ENCODE assay signal across 20 mouse cellular contexts in the genomic region with DNA sequence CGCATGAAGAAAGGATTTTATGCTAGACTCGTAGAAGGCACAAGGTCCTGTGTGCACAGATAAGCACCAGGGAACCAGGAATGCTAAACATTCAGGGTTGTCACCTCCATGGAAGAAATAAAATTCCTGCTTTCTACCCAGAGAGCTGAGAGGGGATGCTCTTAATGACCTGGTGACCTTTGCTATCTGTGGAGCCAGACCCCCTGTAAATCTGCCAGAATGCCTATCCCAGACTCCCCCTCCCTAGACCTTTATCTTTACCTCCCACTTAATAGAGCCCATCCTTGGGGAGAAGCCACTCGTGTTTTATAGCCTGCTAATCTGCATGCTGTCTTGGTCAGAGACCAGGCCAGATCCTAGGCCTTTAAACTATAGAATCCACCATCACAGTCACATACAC. TPM values are rescaled to one million over a fixed set of nuclear protein-coding genes. Genes with fewer than 3 reads are reported as not detected.
DNase-seq lines count a peak whose midpoint lies in the region; ATAC-seq and TF ChIP-seq lines count a peak whose summit lies in the region.
"Had no signal": no experiment of that assay in that cellular context is flagged by ENCODE, and none has a peak within 500 bp of the region (broad histone marks: within the 10 kb centered on the region; RNA-seq: fewer than 3 reads in every experiment).

No protein-coding gene starts in this region.

- no peak for TF ChIP-seq POLR2A in limb, embryonic 14.5 days (IDR thresholded peaks at IDR 0.05; ENCODE audit: borderline replicate concordance, extremely low read depth, insufficient read depth, insufficient read length)

- TF ChIP-seq EP300 in stomach, postnatal 0 days (optimal IDR thresholded peaks at IDR 0.05): no peak

- no peaks in the 10 kb centered on the region for H3K9me3 ChIP-seq in intestine, embryonic 15.5 days
- H3K9me3 ChIP-seq in intestine, embryonic 16.5 days (ENCODE audit: control insufficient read depth, low read length): no peaks in the 10 kb centered on the region
- H3K9me3 ChIP-seq in limb, embryonic 14.5 days (ENCODE audit: control insufficient read depth, low read length): no peaks in the 10 kb centered on the region
- no peaks in the 10 kb centered on the region for H3K9me3 ChIP-seq in limb, embryonic 10.5 days (replicated peaks)
- no peaks in the 10 kb centered on the region for H3K9me3 ChIP-seq in stomach, embryonic 14.5 days (ENCODE audit: control insufficient read depth, low read depth, low read length)
- no peaks in the 10 kb centered on the region for H3K9me3 ChIP-seq in stomach, postnatal 0 days (ENCODE audit: control insufficient read depth, low read length)
- H3K9me3 ChIP-seq: embryonic facial prominence, embryonic 12.5 days; forebrain, embryonic 12.5 days; heart, embryonic 12.5 days; hindbrain, embryonic 10.5 days had no signal

- no peak overlapping the region for H3K4me2 ChIP-seq in intestine, embryonic 15.5 days (replicated peaks)
- no peak overlapping the region for H3K4me2 ChIP-seq in intestine, embryonic 16.5 days (ENCODE audit: low read depth, low read length)
- H3K4me2 ChIP-seq in limb, embryonic 14.5 days (replicated peaks; ENCODE audit: low read depth, low read length, severe bottlenecking): no peak overlapping the region
- H3K4me2 ChIP-seq in stomach, embryonic 14.5 days (replicated peaks; ENCODE audit: low read depth, low read length): no peak overlapping the region
- H3K4me2 ChIP-seq in stomach, postnatal 0 days (replicated peaks; ENCODE audit: low read depth): no peak overlapping the region
- H3K4me2 ChIP-seq: embryonic facial prominence, embryonic 12.5 days; forebrain, embryonic 12.5 days; heart, embryonic 12.5 days; hindbrain, embryonic 14.5 days had no signal

- peaks cover 4% of the 10 kb centered on the region; the same call in 1 of the 2 replicates for H3K4me1 ChIP-seq in intestine, embryonic 15.5 days (replicated peaks)
- no peaks in the 10 kb centered on the region for H3K4me1 ChIP-seq in intestine, embryonic 16.5 days (ENCODE audit: control insufficient read depth, insufficient read depth, low read length)
- 0 out of 2 replicates have a peak, but pooled peaks cover 6% of the 10 kb centered on the region for H3K4me1 ChIP-seq in limb, embryonic 14.5 days (ENCODE audit: control insufficient read depth, insufficient read depth, low read length)
- no peaks in the 10 kb centered on the region for H3K4me1 ChIP-seq in limb, embryonic 10.5 days
- peaks cover 7% of the 10 kb centered on the region; the same call in 1 of the 2 replicates for H3K4me1 ChIP-seq in stomach, embryonic 14.5 days (ENCODE audit: control insufficient read depth, insufficient read depth, low read length)
- no peaks in the 10 kb centered on the region for H3K4me1 ChIP-seq in stomach, postnatal 0 days (replicated peaks; ENCODE audit: control insufficient read depth, insufficient read depth)
- H3K4me1 ChIP-seq: embryonic facial prominence, embryonic 12.5 days; forebrain, embryonic 12.5 days had no signal

- H3K9ac ChIP-seq in intestine, embryonic 15.5 days: no peak overlapping the region
- H3K9ac ChIP-seq in intestine, embryonic 16.5 days (ENCODE audit: low read depth, low read length): no peak overlapping the region
- peak overlapping the region; percentile 31; the same call in 1 of the 2 replicates for H3K9ac ChIP-seq in limb, embryonic 14.5 days (ENCODE audit: low read depth, low read length, severe bottlenecking)
- H3K9ac ChIP-seq in stomach, embryonic 14.5 days (replicated peaks; ENCODE audit: low read depth, low read length): no peak overlapping the region
- no peak overlapping the region for H3K9ac ChIP-seq in stomach, postnatal 0 days (ENCODE audit: low read length)
- H3K9ac ChIP-seq: embryonic facial prominence, embryonic 12.5 days; heart, embryonic 12.5 days; hindbrain, embryonic 14.5 days had no signal

- H3K27me3 ChIP-seq in intestine, embryonic 15.5 days (replicated peaks): no peaks in the 10 kb centered on the region
- H3K27me3 ChIP-seq in intestine, embryonic 16.5 days (replicated peaks; ENCODE audit: control insufficient read depth, insufficient read depth, low read length): no peaks in the 10 kb centered on the region
- no peaks in the 10 kb centered on the region for H3K27me3 ChIP-seq in limb, embryonic 14.5 days (ENCODE audit: control insufficient read depth, insufficient read depth, low read length)
- H3K27me3 ChIP-seq in limb, embryonic 10.5 days (ENCODE audit: low read depth, poor library complexity, severe bottlenecking): no peaks in the 10 kb centered on the region
- H3K27me3 ChIP-seq in stomach, embryonic 14.5 days (ENCODE audit: control insufficient read depth, insufficient read depth, low read length): no peaks in the 10 kb centered on the region
- no peaks in the 10 kb centered on the region for H3K27me3 ChIP-seq in stomach, postnatal 0 days (ENCODE audit: control insufficient read depth, insufficient read depth, low read length)
- H3K27me3 ChIP-seq: embryonic facial prominence, embryonic 12.5 days; forebrain, embryonic 12.5 days; heart, embryonic 12.5 days had no signal

- no peaks in the 10 kb centered on the region for H3K36me3 ChIP-seq in intestine, embryonic 15.5 days
- no peaks in the 10 kb centered on the region for H3K36me3 ChIP-seq in intestine, embryonic 16.5 days (ENCODE audit: control insufficient read depth, insufficient read depth, low read length)
- H3K36me3 ChIP-seq in limb, embryonic 14.5 days (ENCODE audit: control insufficient read depth, insufficient read depth, low read length): no peaks in the 10 kb centered on the region
- H3K36me3 ChIP-seq in limb, embryonic 10.5 days: no peaks in the 10 kb centered on the region
- no peaks in the 10 kb centered on the region for H3K36me3 ChIP-seq in stomach, embryonic 14.5 days (ENCODE audit: control insufficient read depth, insufficient read depth, low read length)
- no peaks in the 10 kb centered on the region for H3K36me3 ChIP-seq in stomach, postnatal 0 days (ENCODE audit: control insufficient read depth, insufficient read depth, low read length)
- H3K36me3 ChIP-seq: embryonic facial prominence, embryonic 12.5 days; forebrain, embryonic 12.5 days; heart, embryonic 12.5 days; hindbrain, embryonic 10.5 days had no signal

- WGBS in intestine, embryonic 15.5 days: 28% methylated on average over 3 of the region's 3 CpGs
- 27% methylated on average over 3 of the region's 3 CpGs for WGBS in intestine, embryonic 16.5 days
- 42% methylated on average over 3 of the region's 3 CpGs for WGBS in limb, embryonic 14.5 days
- WGBS in limb, embryonic 10.5 days: 17% methylated on average over 3 of the region's 3 CpGs
- WGBS in stomach, embryonic 14.5 days: 22% methylated on average over 3 of the region's 3 CpGs
- WGBS in stomach, postnatal 0 days: 61% methylated on average over 3 of the region's 3 CpGs

- peak; percentile 9; the same call in 1 of the 2 replicates for ATAC-seq in intestine, embryonic 15.5 days
- no peak for ATAC-seq in intestine, embryonic 16.5 days
- no peak for ATAC-seq in limb, embryonic 14.5 days (ENCODE audit: low FRiP score, low read depth)
- ATAC-seq in stomach, embryonic 14.5 days (ENCODE audit: insufficient number of reproducible peaks, insufficient read depth, low FRiP score, low read depth): 0 out of 2 replicates have a peak, but pooled peaks have one; percentile 42
- ATAC-seq in stomach, postnatal 0 days (ENCODE audit: low FRiP score, low TSS enrichment): no peak
- ATAC-seq: forebrain, embryonic 16.5 days had no signal

- TF ChIP-seq CTCF in stomach, postnatal 0 days (IDR thresholded peaks at IDR 0.05; ENCODE audit: low read depth): no peak

- H3K4me3 ChIP-seq in intestine, embryonic 15.5 days (replicated peaks): no peak overlapping the region
- no peak overlapping the region for H3K4me3 ChIP-seq in intestine, embryonic 16.5 days (ENCODE audit: low read length)
- H3K4me3 ChIP-seq in limb, embryonic 14.5 days (replicated peaks; ENCODE audit: low read length): no peak overlapping the region
- H3K4me3 ChIP-seq in limb, embryonic 10.5 days: no peak overlapping the region
- no peak overlapping the region for H3K4me3 ChIP-seq in stomach, embryonic 14.5 days (ENCODE audit: low read depth, low read length)
- H3K4me3 ChIP-seq in stomach, postnatal 0 days (ENCODE audit: low read depth, low read length): no peak overlapping the region
- H3K4me3 ChIP-seq: embryonic facial prominence, embryonic 12.5 days; forebrain, embryonic 12.5 days; heart, adult 2 months; heart, embryonic 12.5 days; hindbrain, embryonic 10.5 days had no signal

- no peak overlapping the region for H3K27ac ChIP-seq in intestine, embryonic 15.5 days
- no peak overlapping the region for H3K27ac ChIP-seq in intestine, embryonic 16.5 days (ENCODE audit: low read length)
- H3K27ac ChIP-seq in limb, embryonic 14.5 days (replicated peaks; ENCODE audit: low read depth, low read length): no peak overlapping the region
- H3K27ac ChIP-seq in limb, embryonic 10.5 days: no peak overlapping the region
- no peak overlapping the region for H3K27ac ChIP-seq in stomach, embryonic 14.5 days (ENCODE audit: low read length)
- no peak overlapping the region for H3K27ac ChIP-seq in stomach, postnatal 0 days (replicated peaks)
- H3K27ac ChIP-seq: embryonic facial prominence, embryonic 12.5 days; forebrain, embryonic 12.5 days; heart, adult 2 months; hindbrain, embryonic 10.5 days; hindbrain, embryonic 14.5 days had no signal

- peak; percentile 28 for DNase-seq in embryo, embryonic 10.5 days (ENCODE audit: low spot score)
- DNase-seq in embryo, embryonic 11 days: no peak
- no peak for DNase-seq in limb, embryonic 14.5 days (ENCODE audit: low spot score)
- no peak for DNase-seq in limb, embryonic 10.5 days (ENCODE audit: low spot score)
- no peak for DNase-seq in stomach, postnatal 0 days (ENCODE audit: low spot score)
- DNase-seq: adrenal gland, postnatal 10 days; cerebellum, adult 11 months; cerebellum, adult 8-10 months; cerebellum, postnatal 14 days; gastrocnemius, postnatal 10 days; heart, adult 2 months had no signal

RNA-seq across cellular contexts. Expression of gene Mlip, which starts 29.7 kb away (rescaled TPM):
- polyA plus RNA-seq in intestine, embryonic 15.5 days (2015; fragmentation: Nextera tagmentation; extraction: Ambion mirVana): 0.44 and 0.59 TPM in 2 replicates
- polyA plus RNA-seq in intestine, embryonic 16.5 days (2015; fragmentation: Nextera tagmentation; extraction: Ambion mirVana): 0.59 and 0.60 TPM in 2 replicates
- polyA plus RNA-seq in limb, embryonic 14.5 days (2012; rRNA removed): 0.69 and 0.80 TPM in 2 replicates
- 0.47 and 1.6 TPM in 2 replicates for polyA plus RNA-seq in limb, embryonic 14.5 days (2014; fragmentation: Nextera tagmentation; extraction: Ambion mirVana)
- 0.06 and 0.25 TPM in 2 replicates for polyA plus RNA-seq in limb, embryonic 10.5 days (2016; fragmentation: Nextera tagmentation; extraction: Ambion mirVana)
- 0.46 TPM in 2 replicates for polyA plus RNA-seq in stomach, embryonic 14.5 days (2014; fragmentation: Nextera tagmentation; extraction: Ambion mirVana)
- polyA plus RNA-seq in stomach, postnatal 0 days (2015; fragmentation: Nextera tagmentation; extraction: Ambion mirVana): 0.32 and 0.73 TPM in 2 replicates

Comparison
In these comparisons a context has a peak if more than half of its experiments do, and no peak if none do; other contexts are left out.
1. ATAC-seq: peak in intestine, embryonic 15.5 days (single experiment) and stomach, embryonic 14.5 days (single experiment); none in intestine, embryonic 16.5 days (single experiment), limb, embryonic 14.5 days (single experiment) and stomach, postnatal 0 days (single experiment).